Mouse (Mus musculus): ENCODE results near the gene Prr5. TPM values are rescaled to one million over a fixed set of nuclear protein-coding genes. Genes with fewer than 3 reads are reported as not detected.
A peak's percentile ranks its signal among the peaks of the same experiment; 100 is the strongest.

Prr5 gene
- total RNA-seq, 2 experiments from 2014 or later: 3.0 to 4.3 TPM

DNA sequence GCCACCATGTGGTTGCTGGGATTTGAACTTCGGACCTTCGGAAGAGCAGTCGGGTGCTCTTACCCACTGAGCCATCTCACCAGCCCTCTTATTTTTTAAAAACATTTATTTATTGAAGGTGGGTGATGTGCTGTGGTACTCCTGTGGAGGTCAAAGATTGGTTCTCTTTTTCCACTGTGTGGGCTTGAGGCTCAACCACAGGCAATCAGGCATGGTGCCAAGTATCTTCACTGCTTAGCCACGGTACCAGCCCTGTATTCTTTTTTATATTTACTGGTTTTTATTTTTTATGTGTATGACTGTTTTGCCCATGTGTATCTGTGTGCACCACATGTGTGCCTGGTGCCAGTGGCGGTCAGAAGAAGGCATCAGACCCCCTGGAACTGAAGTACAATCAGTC lies 8.1 kb upstream of the Prr5 start:
- no peak overlapping the region for H3K4me3 ChIP-seq
- H3K27ac ChIP-seq: no peak overlapping the region
- intact Hi-C loops (cut with DNase I): no loop called here
- DNase-seq: peak; percentile 9
- no peak for TF ChIP-seq CTCF (IDR thresholded peaks at IDR 0.05)

DNA sequence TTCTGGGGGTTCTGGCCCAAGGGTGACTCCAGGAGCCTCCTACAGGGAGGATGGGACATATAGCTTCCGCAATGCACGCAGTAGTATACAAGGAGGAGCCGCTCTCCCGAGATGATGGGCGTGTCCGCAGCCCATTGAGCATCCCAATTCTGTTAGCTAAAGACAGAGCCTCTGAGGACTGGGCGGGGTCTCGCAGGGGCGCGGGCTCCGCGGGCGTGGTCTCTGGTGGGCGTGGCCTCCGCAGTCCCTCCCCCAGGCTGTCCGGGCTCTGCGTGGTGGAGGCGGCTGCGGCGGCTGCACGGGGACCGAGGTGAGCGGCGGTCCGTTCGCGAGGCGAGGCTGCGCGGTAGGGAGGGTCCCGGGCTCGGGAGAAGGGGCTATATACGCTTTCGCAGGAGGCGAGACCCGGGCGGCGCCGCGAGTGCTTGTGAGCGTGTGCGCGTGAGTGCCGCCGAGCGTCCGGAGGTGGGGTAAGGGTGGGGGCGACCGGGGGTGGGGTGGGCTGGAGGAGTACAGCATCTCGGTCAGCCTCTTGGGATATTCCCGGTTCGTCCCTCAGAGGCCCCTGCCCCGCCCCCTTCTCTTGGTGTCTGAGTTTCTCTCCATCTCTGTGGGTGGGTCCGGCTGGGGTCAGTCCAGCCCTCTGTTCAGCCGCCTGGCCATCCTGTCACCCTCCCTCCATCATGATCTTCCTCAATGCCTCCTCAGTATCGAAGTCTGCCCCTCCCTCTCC lies 6.3 kb upstream of the Prr5 start:
- no peak for TF ChIP-seq CTCF (IDR thresholded peaks at IDR 0.05)
- H3K4me3 ChIP-seq: peak overlapping the region; percentile 76
- intact Hi-C loops (cut with DNase I): no loop called here
- peak overlapping the region; percentile 57 for H3K27ac ChIP-seq
- peak; percentile 82 for DNase-seq

DNA sequence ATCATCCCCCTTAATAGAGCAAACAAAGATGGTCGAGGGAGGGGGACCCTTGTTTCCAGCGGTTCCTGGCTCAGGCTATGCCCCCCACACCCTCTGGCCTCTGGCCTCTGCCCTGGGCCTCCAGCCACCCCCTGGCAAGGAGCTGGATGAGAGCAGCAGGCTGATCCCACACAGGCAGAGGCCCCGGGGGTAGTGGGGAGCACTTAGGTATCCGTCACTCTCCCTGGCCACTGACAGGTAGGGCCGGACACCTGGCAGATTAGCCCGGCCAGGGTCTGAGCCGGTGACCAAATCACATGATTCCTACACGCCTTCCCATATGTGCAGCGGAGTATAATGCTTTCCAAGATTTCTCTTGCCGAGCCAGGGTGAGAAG lies 5.7 kb upstream of the Prr5 start:
- intact Hi-C loops (cut with DNase I): no loop called here
- peak overlapping the region; percentile 57 for H3K27ac ChIP-seq
- no peak for TF ChIP-seq CTCF (IDR thresholded peaks at IDR 0.05)
- H3K4me3 ChIP-seq: peak overlapping the region; percentile 76
- DNase-seq: peak; percentile 27

DNA sequence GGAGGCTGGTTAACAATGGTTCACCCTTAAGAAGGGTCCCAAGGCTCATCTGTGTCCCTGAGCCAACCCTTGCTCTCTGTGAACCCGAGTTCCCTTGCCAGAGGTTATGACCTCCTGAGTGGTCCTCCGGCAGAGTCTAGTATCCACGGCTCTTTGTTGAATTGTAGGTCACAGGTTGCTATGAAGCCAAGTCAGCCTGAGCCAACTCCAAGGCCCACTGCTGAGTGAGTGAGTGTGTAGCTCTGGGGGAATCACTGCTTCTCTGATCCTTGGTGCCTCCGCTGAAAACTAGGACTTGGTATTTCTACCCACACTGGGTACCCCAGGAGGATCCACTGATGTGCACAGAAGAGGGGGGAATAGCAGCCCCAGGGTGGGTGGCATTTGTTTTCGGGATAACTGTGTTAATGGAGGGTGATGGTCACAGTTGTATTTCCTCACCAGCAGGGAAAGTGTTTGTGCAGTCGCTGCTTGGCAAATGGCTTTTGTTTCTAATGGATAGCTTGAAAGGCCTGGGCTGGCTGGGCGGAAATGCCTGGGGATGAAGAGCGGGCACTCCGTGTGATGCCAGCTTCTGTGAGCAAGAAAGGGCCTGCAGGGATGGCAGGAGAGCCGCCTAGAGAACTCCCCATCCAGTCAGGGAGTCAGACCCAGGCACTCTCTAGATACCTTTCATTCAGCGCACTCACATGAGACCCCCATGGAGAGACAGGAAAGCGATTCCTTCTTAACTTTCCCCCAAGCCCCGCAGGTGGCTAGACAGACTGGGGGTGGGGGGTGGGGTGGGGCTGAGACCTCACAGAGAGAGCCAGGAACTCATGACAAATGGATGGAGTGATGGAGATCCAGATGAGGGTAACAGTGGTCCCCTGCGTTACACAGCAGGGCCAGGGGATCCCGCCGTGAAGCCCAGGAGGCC lies 4.6 kb upstream of the Prr5 start:
- TF ChIP-seq CTCF (IDR thresholded peaks at IDR 0.05): no peak
- intact Hi-C loops (cut with DNase I): no loop called here
- peak; percentile 21 for DNase-seq
- Histone ChIP-seq H3K27ac (peak overlapping the region; percentile 41), H3K4me3 (peak overlapping the region; percentile 76; the same call in 1 of the 2 replicates)

DNA sequence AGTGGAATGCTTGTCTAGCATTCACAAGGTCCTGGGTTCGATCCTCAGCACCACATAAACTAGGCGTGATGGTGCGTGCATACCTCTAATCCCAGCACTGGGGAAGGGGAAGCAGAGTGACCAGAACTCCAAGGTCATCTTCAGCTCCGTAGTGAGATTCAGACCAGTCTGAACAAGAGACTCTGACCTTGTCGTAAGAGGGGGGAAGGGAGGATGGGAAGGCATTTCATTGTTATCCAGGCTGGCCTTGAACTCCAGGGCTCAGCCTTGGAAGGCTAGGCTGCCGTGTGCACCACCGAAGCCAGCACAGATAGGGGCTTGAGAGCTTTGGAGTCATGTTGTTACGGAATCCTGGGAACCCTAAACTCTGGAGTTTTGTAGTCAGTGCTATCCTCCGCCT lies 3.8 kb upstream of the Prr5 start:
- no peak overlapping the region for H3K4me3 ChIP-seq
- H3K27ac ChIP-seq: no peak overlapping the region
- DNase-seq: peak; percentile 10
- TF ChIP-seq CTCF (IDR thresholded peaks at IDR 0.05): no peak
- intact Hi-C loops (cut with DNase I): no loop called here

DNA sequence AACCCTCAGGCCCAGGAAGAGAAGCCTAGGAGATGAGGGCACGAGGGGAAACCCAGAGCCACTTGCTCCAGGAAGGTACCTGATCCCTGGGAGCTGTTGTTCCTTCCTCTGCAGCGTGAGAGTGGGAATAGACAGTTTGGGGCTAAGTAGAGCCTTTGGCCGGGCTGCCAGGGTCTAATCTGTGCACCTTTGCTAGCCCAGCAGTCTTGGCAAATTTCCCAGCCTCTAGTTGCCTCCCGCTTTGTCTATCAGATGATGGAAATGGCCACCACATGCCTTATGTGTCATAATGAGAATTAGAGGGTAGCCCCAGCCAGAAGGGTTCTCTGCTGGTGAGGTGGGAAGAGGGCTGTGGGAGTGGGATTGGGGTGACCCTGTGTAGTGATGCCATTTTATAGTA lies 3.4 kb upstream of the Prr5 start:
- intact Hi-C loops (cut with DNase I): no loop called here
- TF ChIP-seq CTCF (IDR thresholded peaks at IDR 0.05): no peak

DNA sequence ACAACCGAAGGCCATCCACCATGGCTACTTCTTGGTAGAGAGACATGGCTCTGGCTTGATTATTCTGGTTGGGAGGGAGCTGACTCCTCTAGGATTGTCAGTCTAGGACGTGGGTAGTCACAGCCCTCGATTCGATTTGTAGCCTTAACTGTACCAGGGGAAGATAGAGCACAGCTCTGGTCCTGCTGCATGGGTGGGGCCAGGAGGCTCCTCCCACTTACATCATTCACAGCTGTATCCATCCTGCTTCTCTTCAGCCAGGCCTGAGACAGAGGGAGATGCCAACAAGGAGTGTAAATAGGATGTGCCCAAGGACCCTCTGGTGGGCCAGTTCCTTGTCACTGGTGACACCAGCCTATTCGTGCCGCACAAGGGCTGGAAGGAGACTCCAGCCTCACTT lies 1.8 kb upstream of the Prr5 start:
- H3K27ac ChIP-seq: no peak overlapping the region
- peak; percentile 42 for DNase-seq
- no peak for TF ChIP-seq CTCF (IDR thresholded peaks at IDR 0.05)
- intact Hi-C loops (cut with DNase I): no loop called here
- H3K4me3 ChIP-seq: no peak overlapping the region

More for the DNA sequence above, 3.4 kb upstream of the Prr5 start:
- Histone ChIP-seq H3K27ac (no peak overlapping the region), H3K4me3 (no peak overlapping the region)
- DNase-seq: peak; percentile 16

DNA sequence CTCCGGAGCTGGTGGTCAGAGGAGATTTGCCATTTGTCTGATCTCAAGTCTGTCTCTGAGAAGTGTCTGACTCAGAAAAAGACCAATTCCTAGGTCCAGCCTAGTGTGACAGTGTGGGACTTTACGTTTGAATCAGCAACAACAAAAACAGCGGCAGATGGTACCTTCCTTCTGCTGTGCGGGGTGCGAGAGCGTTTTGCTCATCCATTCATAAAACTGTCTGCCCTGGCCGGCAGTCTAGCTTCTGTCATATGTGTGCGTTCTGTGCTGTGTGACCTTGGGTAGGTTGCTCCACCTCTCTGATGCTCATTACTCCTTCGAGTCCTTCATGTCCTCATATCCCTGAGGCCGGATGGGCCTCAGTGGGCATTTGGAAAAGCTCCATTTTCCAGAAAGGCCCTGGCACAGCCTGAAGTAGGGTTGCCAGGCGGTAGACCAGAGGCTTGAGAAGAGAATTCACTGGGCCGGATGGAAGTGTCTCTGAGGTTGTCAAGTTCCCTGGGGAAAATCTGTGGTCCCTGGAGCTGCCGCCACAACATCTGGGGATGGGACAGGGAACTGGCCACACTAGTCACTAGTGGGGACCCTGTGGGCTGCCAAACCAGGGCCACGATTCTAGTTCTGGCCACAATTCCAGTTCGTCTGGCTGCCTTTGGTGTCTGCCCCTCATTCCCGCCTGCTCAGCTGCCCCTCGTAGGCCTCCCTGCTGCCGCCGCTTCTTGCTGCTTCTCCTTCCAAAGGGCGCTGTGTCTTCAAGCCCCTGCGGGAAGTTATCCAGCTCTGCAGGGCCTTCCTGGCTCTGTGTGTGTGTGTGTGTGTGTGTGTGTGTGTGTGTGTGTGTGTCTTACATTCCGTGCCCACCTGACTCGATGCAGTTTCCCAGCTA lies 594 bp downstream of the Prr5 start:
- TF ChIP-seq CTCF (IDR thresholded peaks at IDR 0.05): no peak
- H3K4me3 ChIP-seq: no peak overlapping the region
- intact Hi-C loops (cut with DNase I): loop anchor here (10.0 kb wide), 1 partner anchor 85 kb away; no protein-coding TSS in a partner anchor
- no peak for DNase-seq
- no peak overlapping the region for H3K27ac ChIP-seq

DNA sequence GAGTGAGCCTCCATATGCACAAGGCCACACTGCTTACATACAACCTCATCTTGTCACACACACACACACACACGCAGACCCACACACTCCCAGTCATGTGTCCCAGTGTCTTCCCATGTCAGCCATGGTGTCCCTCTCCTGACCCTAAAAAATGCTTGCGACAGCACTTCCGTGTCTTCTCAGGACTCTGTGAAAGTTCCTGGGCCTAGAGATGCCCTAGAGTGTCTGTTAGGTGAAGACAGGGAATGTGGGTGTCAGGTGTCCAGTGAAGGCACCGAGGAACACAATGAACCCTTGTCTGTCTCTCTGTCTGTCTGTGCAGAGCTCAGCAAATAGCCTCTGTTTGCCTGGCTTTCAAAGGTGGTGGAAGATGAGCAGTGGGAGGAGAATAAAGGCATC lies 1.2 kb downstream of the Prr5 start:
- Histone ChIP-seq H3K4me3 (no peak overlapping the region), H3K27ac (no peak overlapping the region)
- TF ChIP-seq CTCF (IDR thresholded peaks at IDR 0.05): no peak
- no peak for DNase-seq
- intact Hi-C loops (cut with DNase I): loop anchor here (1.0 to 10.0 kb wide), 2 partner anchors 30 to 84 kb away; no protein-coding TSS in a partner anchor

DNA sequence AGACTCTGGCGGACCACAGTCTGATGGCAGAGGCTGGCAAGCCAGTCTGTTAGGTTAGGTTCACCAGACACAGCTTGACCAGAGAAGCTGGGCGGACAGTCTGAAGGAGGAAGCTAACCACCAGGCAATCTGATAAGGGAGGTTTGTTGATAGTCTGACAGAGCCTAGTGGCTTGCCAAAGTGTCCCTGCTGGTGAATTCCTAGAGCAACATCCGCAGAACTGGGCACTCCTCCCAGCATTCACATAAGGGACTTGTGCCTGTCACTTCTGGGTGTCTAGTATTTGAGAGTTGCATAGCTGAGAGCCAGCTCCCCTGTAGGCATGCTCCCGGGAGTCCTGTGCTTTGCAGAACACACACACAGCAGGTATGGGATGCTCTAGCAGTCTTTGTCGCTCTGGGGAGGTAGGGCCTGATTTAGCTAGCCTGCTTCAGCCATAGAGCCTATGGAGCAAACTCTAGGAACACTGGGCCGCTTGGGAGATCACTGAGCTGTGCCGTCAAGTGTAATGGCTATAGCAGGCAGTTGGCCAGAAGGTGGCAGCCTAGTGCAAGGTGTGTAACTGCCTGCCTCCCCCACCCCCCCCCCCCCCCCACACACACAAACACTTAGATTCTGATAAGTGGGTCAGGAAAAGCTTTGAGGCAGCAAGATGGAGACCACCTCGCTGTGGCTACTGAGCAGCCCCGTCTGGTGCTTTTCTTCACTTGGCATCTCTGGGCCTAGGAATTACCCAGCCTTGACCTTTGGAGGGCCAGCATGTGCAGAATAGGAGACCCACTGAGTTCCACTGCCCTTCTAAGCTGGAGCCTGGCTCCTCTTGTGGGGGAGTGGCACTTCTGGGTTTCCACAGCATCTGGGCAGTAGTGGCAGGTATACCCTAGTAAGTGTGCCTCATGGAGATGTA lies 2.2 kb downstream of the Prr5 start:
- TF ChIP-seq CTCF (IDR thresholded peaks at IDR 0.05): peak; percentile 64
- Histone ChIP-seq H3K27ac (0 out of 2 replicates have a peak overlapping the region, but pooled peaks have one; percentile 38), H3K4me3 (no peak overlapping the region)
- DNase-seq: peak; percentile 75
- intact Hi-C loops (cut with DNase I): loop anchor here (1.0 to 10.0 kb wide), 2 partner anchors 29 to 83 kb away; no protein-coding TSS in a partner anchor

DNA sequence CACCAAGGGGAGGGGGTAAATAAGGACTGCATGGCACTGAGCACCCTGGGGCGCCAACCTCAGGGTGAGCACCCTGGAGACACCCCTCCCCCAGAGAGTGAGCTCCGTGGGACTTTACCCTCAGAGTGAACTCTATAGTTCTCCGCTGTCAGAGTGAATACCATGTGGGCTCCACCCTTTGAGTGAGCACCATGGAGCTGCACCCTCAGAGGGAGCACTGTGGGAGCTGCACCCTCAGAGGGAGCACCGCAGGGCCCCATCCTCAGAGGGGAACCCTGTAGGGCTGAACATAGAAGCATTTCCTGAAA lies 2.8 kb downstream of the Prr5 start:
- Histone ChIP-seq H3K4me3 (no peak overlapping the region), H3K27ac (peak overlapping the region; percentile 38)
- TF ChIP-seq CTCF (IDR thresholded peaks at IDR 0.05): no peak
- no peak for DNase-seq
- intact Hi-C loops (cut with DNase I): loop anchor here (10.0 kb wide), 1 partner anchor 83 kb away; no protein-coding TSS in a partner anchor
